ENCODE assay signal across 9 mouse cellular contexts in the genomic region with DNA sequence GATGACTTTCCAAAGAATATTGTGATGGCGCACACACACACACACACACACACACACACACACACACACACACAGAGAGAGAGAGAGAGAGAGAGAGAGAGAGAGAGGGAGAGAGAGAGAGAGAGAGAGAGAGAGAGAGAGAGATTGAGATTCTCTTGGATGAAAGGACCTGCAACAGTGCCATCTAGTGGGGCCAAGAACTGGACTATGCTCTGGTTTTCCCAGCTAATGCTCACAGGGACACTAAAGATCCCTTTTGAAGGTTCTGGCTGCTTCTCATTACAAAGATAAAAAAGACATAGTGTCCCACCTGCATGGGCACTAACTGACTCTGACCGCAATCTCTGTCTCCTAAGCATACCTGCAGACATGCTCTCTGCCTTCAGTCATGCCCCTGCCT. TPM values are rescaled to one million over a fixed set of nuclear protein-coding genes. Genes with fewer than 3 reads are reported as not detected.
A peak's percentile ranks its signal among the peaks of the same experiment; 100 is the strongest.
DNase-seq lines count a peak whose midpoint lies in the region; TF ChIP-seq lines count a peak whose summit lies in the region.
"Not testable (repeated sequence)": the region's sequence is repeated elsewhere in the genome, so short reads cannot be mapped to it uniquely, and the experiment has no call there.
"Had no signal": no experiment of that assay in that cellular context is flagged by ENCODE, and none has a peak within 500 bp of the region (broad histone marks: within the 10 kb centered on the region; RNA-seq: fewer than 3 reads in every experiment).

No protein-coding gene starts in this region.

- intact Hi-C loops in gastrocnemius, adult 2 months (cut with DNase I): loop anchor here (1.0 kb wide), 1 partner anchor 195 kb away; no protein-coding TSS in a partner anchor

- H3K4me3 ChIP-seq in gastrocnemius, adult 2 months: not testable (repeated sequence)

- H3K27ac ChIP-seq in gastrocnemius, adult 2 months: not testable (repeated sequence)

- DNase-seq in Muller cell, postnatal 12 days (ENCODE audit: inconsistent ontology term): peak; percentile 22
- DNase-seq in cerebellum, postnatal 36 days: peak; percentile 9 to 20
- DNase-seq in gastrocnemius, adult 2 months: not testable (repeated sequence)
- DNase-seq in hindlimb bud, embryonic 11.5 days (ENCODE audit: extremely low spot score, low read depth, low spot score): peak; percentile 8
- peak; percentile 31 to 61 for DNase-seq in layer of hippocampus, postnatal 14 days (ENCODE audit: low spot score in 2 of 2)
- DNase-seq in lung, adult 18-20 months: peak; percentile 19 to 20
- DNase-seq in ovary, postnatal 36 days (ENCODE audit: low spot score): peak; percentile 55
- peak; percentile 63 for DNase-seq in urinary bladder, postnatal 14 days (ENCODE audit: low spot score)

- TF ChIP-seq CTCF in gastrocnemius, adult 2 months (IDR thresholded peaks at IDR 0.05): peak; percentile 51

RNA-seq across cellular contexts. Expression of gene Prr23a1, which starts 32.8 kb away (rescaled TPM):
- total RNA-seq in gastrocnemius, adult 2 months (2021): not detected
- total RNA-seq in layer of hippocampus, postnatal 14 days (2021): not detected
- total RNA-seq: adrenal gland, adult 18-20 months had no signal

RNA-seq across cellular contexts. Expression of gene Prr23a2, which starts 46.8 kb away (rescaled TPM):
- not detected for total RNA-seq in gastrocnemius, adult 2 months (2021)
- not detected for total RNA-seq in layer of hippocampus, postnatal 14 days (2021)
- total RNA-seq: adrenal gland, adult 18-20 months had no signal

RNA-seq across cellular contexts. Expression of gene Prr23a3, which starts 55.0 kb away (rescaled TPM):
- not detected for total RNA-seq in gastrocnemius, adult 2 months (2021)
- not detected for total RNA-seq in layer of hippocampus, postnatal 14 days (2021)
- total RNA-seq: adrenal gland, adult 18-20 months had no signal
